ENCODE assay signal across 7 mouse cellular contexts in the genomic region with DNA sequence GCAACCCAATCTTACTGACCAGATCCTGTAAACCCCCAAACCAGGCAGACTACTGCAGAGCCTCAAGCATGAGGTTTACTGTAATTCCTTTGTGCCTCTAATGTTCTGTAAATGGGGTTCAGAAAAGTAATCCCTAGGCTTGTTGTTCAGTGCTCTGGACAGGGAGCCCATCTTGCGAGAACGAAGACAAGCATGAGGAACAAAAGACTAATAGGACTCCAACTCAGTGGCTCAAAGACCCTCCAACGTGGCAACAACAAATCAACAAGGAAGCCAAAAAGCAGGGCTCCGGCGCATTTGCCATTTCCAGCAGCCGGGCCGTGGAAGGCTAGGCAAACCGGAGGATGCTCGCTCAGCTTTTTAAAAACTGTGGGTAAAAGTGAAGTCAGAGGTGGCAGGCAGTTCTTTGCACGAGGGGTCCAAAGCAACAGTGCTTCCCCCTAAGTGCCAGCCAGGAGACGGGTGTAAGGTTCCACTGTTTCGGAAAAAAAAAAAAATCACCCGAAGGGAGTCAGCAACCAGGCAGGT. TPM values are rescaled to one million over a fixed set of nuclear protein-coding genes. Genes with fewer than 3 reads are reported as not detected.
DNase-seq lines count a peak whose midpoint lies in the region; ATAC-seq and TF ChIP-seq lines count a peak whose summit lies in the region.

No protein-coding gene starts in this region.

- H3K27ac ChIP-seq in lung, postnatal 0 days (ENCODE audit: low read length): peak overlapping the region; percentile 92
- no peak overlapping the region for H3K27ac ChIP-seq in forebrain, embryonic 11.5 days (ENCODE audit: low read depth, low read length)
- peak overlapping the region; percentile 90 for H3K27ac ChIP-seq in limb, embryonic 10.5 days
- peak overlapping the region; percentile 94 for H3K27ac ChIP-seq in olfactory bulb, adult 2 months (ENCODE audit: insufficient read depth, low read depth, low read length)

- no peak for TF ChIP-seq POLR2A in olfactory bulb, adult 2 months (IDR thresholded peaks at IDR 0.05; ENCODE audit: insufficient read depth, low read depth, low read length)

- no peak for DNase-seq in lung, postnatal 0 days (ENCODE audit: low spot score)
- no peak for DNase-seq in lung, postnatal 4 days
- peak; percentile 60 for DNase-seq in forebrain, embryonic 11.5 days (ENCODE audit: low spot score)
- no peak for DNase-seq in limb, embryonic 10.5 days (ENCODE audit: low spot score)
- no peak for DNase-seq in frontal cortex, postnatal 14 days (ENCODE audit: low spot score in 2 of 2)

- no peak for TF ChIP-seq CTCF in lung, postnatal 0 days (IDR thresholded peaks at IDR 0.05)
- TF ChIP-seq CTCF in olfactory bulb, adult 2 months (IDR thresholded peaks at IDR 0.05; ENCODE audit: insufficient read depth, low read depth, low read length): no peak

- no peaks in the 10 kb centered on the region for H3K9me3 ChIP-seq in lung, postnatal 0 days (ENCODE audit: low read length)
- no peaks in the 10 kb centered on the region for H3K9me3 ChIP-seq in forebrain, embryonic 11.5 days (ENCODE audit: control insufficient read depth, low read length)
- H3K9me3 ChIP-seq in limb, embryonic 10.5 days (replicated peaks): no peaks in the 10 kb centered on the region

- no peak for ATAC-seq in lung, postnatal 0 days
- ATAC-seq in forebrain, embryonic 11.5 days (replicated peaks; ENCODE audit: low FRiP score): no peak
- no peak for ATAC-seq in granulocyte monocyte progenitor cell, adult 5-6 weeks (replicated peaks; ENCODE audit: poor library complexity, severe bottlenecking)

- H3K4me1 ChIP-seq in lung, postnatal 0 days (ENCODE audit: insufficient read depth, low read depth, low read length): peaks cover 14% of the 10 kb centered on the region
- peaks cover 17% of the 10 kb centered on the region for H3K4me1 ChIP-seq in forebrain, embryonic 11.5 days (replicated peaks; ENCODE audit: control insufficient read depth, insufficient read depth, low read length)
- H3K4me1 ChIP-seq in limb, embryonic 10.5 days: peaks cover 38% of the 10 kb centered on the region
- H3K4me1 ChIP-seq in olfactory bulb, adult 2 months (ENCODE audit: control insufficient read depth, insufficient read depth, low read length): peaks cover 16% of the 10 kb centered on the region

- H3K4me2 ChIP-seq in lung, postnatal 0 days (replicated peaks; ENCODE audit: low read depth, low read length): peak overlapping the region; percentile 86
- peak overlapping the region; percentile 98 for H3K4me2 ChIP-seq in forebrain, embryonic 11.5 days (ENCODE audit: low read depth, low read length, severe bottlenecking)

- no peaks in the 10 kb centered on the region for H3K27me3 ChIP-seq in lung, postnatal 0 days (replicated peaks; ENCODE audit: insufficient read depth, low read length)
- H3K27me3 ChIP-seq in forebrain, embryonic 11.5 days (ENCODE audit: control insufficient read depth, insufficient read depth, low read length): no peaks in the 10 kb centered on the region; the same call in 1 of the 2 replicates
- peaks cover 8% of the 10 kb centered on the region; the same call in 1 of the 2 replicates for H3K27me3 ChIP-seq in limb, embryonic 10.5 days (ENCODE audit: low read depth, poor library complexity, severe bottlenecking)

- no peaks in the 10 kb centered on the region for H3K36me3 ChIP-seq in lung, postnatal 0 days (ENCODE audit: insufficient read depth, low read length)
- no peaks in the 10 kb centered on the region for H3K36me3 ChIP-seq in forebrain, embryonic 11.5 days (ENCODE audit: control insufficient read depth, insufficient read depth, low read length)
- H3K36me3 ChIP-seq in limb, embryonic 10.5 days: no peaks in the 10 kb centered on the region

- peak overlapping the region; percentile 80 for H3K9ac ChIP-seq in lung, postnatal 0 days (replicated peaks; ENCODE audit: low read depth)
- peak overlapping the region; percentile 67 for H3K9ac ChIP-seq in forebrain, embryonic 11.5 days (ENCODE audit: low read length)

- 4% methylated on average over 13 of the region's 13 CpGs for WGBS in lung, postnatal 0 days
- 2% methylated on average over 13 of the region's 13 CpGs for WGBS in forebrain, embryonic 11.5 days
- 4% methylated on average over 13 of the region's 13 CpGs for WGBS in limb, embryonic 10.5 days
- 2% methylated on average over 13 of the region's 13 CpGs for WGBS in olfactory bulb, adult 2 months

- peak overlapping the region; percentile 97 for H3K4me3 ChIP-seq in lung, postnatal 0 days (ENCODE audit: low read depth, low read length)
- peak overlapping the region; percentile 89 for H3K4me3 ChIP-seq in forebrain, embryonic 11.5 days (ENCODE audit: low read depth, low read length)
- peak overlapping the region; percentile 92 for H3K4me3 ChIP-seq in limb, embryonic 10.5 days
- H3K4me3 ChIP-seq in olfactory bulb, adult 2 months (ENCODE audit: insufficient read depth, low read depth, low read length): peak overlapping the region; percentile 98

- no peak for TF ChIP-seq EP300 in lung, postnatal 0 days (IDR thresholded peaks at IDR 0.05)

RNA-seq across cellular contexts. Expression of a gene that starts 1.0 kb away (rescaled TPM):
- polyA plus RNA-seq in lung, postnatal 0 days (2015; fragmentation: Nextera tagmentation; extraction: Ambion mirVana): 8.5 and 9.5 TPM in 2 replicates
- 5.4 and 6.0 TPM in 2 replicates for polyA plus RNA-seq in forebrain, embryonic 11.5 days (2014; fragmentation: Nextera tagmentation; extraction: Ambion mirVana)
- polyA plus RNA-seq in limb, embryonic 10.5 days (2016; fragmentation: Nextera tagmentation; extraction: Ambion mirVana): 3.0 and 5.5 TPM in 2 replicates
- polyA plus RNA-seq in olfactory bulb, adult 2 months (2012; ENCODE audit: insufficient read depth, insufficient read length, low replicate concordance, missing spikeins): not detected in 2 replicates
- total RNA-seq in granulocyte monocyte progenitor cell, adult 5-6 weeks (2014; fragmentation: Nextera tagmentation): 11.6 and 18.4 TPM in 2 replicates
- total RNA-seq in granulocyte monocyte progenitor cell, adult 5-6 weeks (2017): 6.7 and 6.9 TPM in 2 replicates
